Mouse (Mus musculus): ENCODE results near the gene Frmpd3.

DNA sequence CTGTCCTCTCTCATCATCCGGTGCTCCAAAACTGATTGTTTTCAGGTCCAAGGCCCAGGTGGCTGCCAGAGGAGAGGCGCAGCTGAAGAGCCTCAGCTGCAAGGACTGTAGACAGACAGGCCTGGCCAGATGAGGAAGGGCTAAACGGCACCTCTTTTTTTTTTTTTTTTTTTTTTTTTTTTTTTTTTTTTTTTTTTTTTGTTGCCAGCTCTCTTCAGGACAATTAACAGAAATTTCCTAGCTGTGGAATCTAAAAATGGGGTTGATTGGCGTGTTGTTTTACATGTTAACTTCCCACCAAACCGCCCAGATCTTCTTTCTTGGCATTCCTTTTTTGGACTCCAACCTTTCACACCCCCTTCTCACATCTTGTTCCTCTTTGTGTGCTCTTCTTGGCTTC is 87.9 kb downstream of the Frmpd3 start:
- no peak for TF ChIP-seq CTCF (IDR thresholded peaks at IDR 0.05)
- no peak for TF ChIP-seq POLR2A (IDR thresholded peaks at IDR 0.05; ENCODE audit: insufficient read depth, low read depth, low read length)
- no peak for TF ChIP-seq EP300 (IDR thresholded peaks at IDR 0.05; ENCODE audit: insufficient read depth, low read depth, low read length)

Measured in heart, adult 2 months (tissue).